Mouse (Mus musculus) spleen, embryonic (tissue): ENCODE measurements around the gene Zfp385b.

Experiments
- CTCF ChIA-PET: fragments of 350-600 bp; sonication (Branson Sonifier 250); formaldehyde crosslinking; loops from one replicate; lab custom pipeline; 2022; lab: Charles Lee

Zfp385b gene

GRCm38 (mm10) chr2:77518693-77519092, 300.7 kb downstream of the Zfp385b start:
- CTCF ChIA-PET: no interaction called here

GRCm38 (mm10) chr2:77516606-77517005, 302.8 kb downstream of the Zfp385b start:
- CTCF ChIA-PET: interaction anchor here (0.6 kb wide), 1 partner anchor 224 kb away, joined by 4 read pairs; no protein-coding TSS in a partner anchor

GRCm38 (mm10) chr2:77515654-77516053, 303.8 kb downstream of the Zfp385b start:
- CTCF ChIA-PET: no interaction called here

GRCm38 (mm10) chr2:77515011-77515410, 304.4 kb downstream of the Zfp385b start:
- CTCF ChIA-PET: no interaction called here

GRCm38 (mm10) chr2:77514476-77514875, 305.0 kb downstream of the Zfp385b start:
- CTCF ChIA-PET: no interaction called here

- CTCF ChIA-PET: no interaction called here
Measured at GRCm38 (mm10) chr2:77508731-77509130, 310.7 kb downstream of the Zfp385b start.

- CTCF ChIA-PET: no interaction called here
Measured at GRCm38 (mm10) chr2:77506308-77506707, 313.1 kb downstream of the Zfp385b start.

GRCm38 (mm10) chr2:77505614-77506013, 313.8 kb downstream of the Zfp385b start:
- CTCF ChIA-PET: no interaction called here

GRCm38 (mm10) chr2:77503674-77504351, 315.6 kb downstream of the Zfp385b start:
- CTCF ChIA-PET: no interaction called here

GRCm38 (mm10) chr2:77503217-77503616, 316.2 kb downstream of the Zfp385b start:
- CTCF ChIA-PET: no interaction called here

- CTCF ChIA-PET: no interaction called here
Measured at GRCm38 (mm10) chr2:77502458-77502857, 317.0 kb downstream of the Zfp385b start.

- CTCF ChIA-PET: no interaction called here
Measured at GRCm38 (mm10) chr2:77500480-77500879, 319.0 kb downstream of the Zfp385b start.

GRCm38 (mm10) chr2:77498379-77498778, 321.1 kb downstream of the Zfp385b start:
- CTCF ChIA-PET: no interaction called here

- CTCF ChIA-PET: no interaction called here
Measured at GRCm38 (mm10) chr2:77497942-77498341, 321.5 kb downstream of the Zfp385b start.

GRCm38 (mm10) chr2:77496071-77496470, 323.4 kb downstream of the Zfp385b start:
- CTCF ChIA-PET: no interaction called here

- CTCF ChIA-PET: no interaction called here
Measured at GRCm38 (mm10) chr2:77495344-77495743, 324.1 kb downstream of the Zfp385b start.

GRCm38 (mm10) chr2:77493695-77494094, 325.7 kb downstream of the Zfp385b start:
- CTCF ChIA-PET: no interaction called here

GRCm38 (mm10) chr2:77487151-77487550, 332.3 kb downstream of the Zfp385b start:
- CTCF ChIA-PET: no interaction called here

GRCm38 (mm10) chr2:77481274-77481673, 338.2 kb downstream of the Zfp385b start:
- CTCF ChIA-PET: no interaction called here

GRCm38 (mm10) chr2:77477536-77477935, 341.9 kb downstream of the Zfp385b start:
- CTCF ChIA-PET: no interaction called here

GRCm38 (mm10) chr2:77476444-77476843, 343.0 kb downstream of the Zfp385b start:
- CTCF ChIA-PET: no interaction called here

GRCm38 (mm10) chr2:77472254-77472837, 347.1 kb downstream of the Zfp385b start:
- CTCF ChIA-PET: no interaction called here

GRCm38 (mm10) chr2:77470716-77471115, 348.7 kb downstream of the Zfp385b start:
- CTCF ChIA-PET: no interaction called here
